Mouse (Mus musculus): ENCODE measurements around the gene Gng7. TPM values are rescaled to one million over a fixed set of nuclear protein-coding genes. Genes with fewer than 3 reads are reported as not detected.

The Gng7 gene
- total RNA-seq, 2 experiments from 2014 or later, result 0.57 to 0.64 TPM

DNA sequence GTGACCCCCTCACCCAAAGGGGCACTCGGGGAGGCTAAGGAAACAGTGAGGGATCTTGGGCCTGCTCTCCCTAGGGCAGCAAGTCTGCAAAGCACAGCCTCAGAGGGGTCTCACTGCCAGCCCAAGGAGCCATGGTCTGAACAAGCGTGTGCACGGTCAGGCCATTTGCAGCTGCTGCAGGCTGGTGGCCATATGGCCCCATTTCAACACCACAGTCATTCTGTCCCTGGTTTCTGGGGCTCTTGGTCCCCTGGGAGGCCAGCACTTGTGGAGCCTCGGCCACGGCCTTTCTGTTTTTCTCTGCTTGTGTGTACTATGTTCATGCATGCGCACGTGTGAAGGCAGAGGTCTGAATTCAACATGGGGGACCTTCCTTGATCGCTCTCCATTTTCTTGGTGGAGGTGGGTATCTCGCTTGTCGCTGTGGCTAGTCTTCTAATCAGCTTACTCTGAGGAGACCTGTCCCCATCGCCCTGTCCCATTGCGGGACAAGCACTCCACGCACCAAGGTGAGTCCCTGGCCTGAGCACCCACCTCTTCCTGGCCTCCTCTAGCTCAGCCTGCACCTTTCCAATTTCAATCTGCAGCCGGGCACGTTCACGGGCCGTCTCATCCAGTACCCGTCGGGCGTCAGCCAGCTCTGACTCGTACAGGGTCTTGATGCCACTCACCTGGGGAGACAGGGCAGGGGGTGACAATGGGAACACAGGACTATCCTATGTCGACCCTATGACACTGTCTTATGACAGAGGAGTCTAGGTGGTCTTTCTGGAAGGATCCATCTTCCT lies 105.2 kb downstream of the Gng7 start:
- intact Hi-C loops (cut with DNase I), result no loop called here
- DNase-seq, result no peak

GRCm38 (mm10) chr10:80904709-80905108 lies 110.0 kb downstream of the Gng7 start:
- intact Hi-C loops (cut with DNase I), result no loop called here
- DNase-seq, result no peak

- DNase-seq, result no peak
- intact Hi-C loops (cut with DNase I), result no loop called here
These were observed 110.6 kb downstream of the Gng7 start for GRCm38 (mm10) chr10:80904004-80904693.

DNA sequence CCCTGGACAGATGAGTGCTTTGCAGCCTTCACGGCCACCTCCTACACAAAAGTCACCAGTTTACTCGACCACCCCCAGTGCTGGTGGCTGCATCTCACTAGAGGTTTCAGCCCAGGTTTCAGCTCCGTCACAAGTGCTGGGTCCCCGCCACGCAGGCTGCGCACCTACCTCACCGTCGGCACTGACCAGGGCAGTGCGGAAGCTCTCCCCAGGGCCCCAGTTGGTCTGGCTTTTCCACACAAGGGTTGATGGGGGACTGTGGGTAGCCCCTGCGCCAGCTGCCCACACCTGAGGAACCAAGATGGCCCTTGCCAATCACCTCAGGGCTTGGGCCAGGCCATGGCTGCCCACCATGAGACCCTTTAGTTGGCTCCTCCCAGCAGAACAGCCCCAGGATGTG lies 111.5 kb downstream of the Gng7 start:
- intact Hi-C loops (cut with DNase I), result no loop called here
- no peak for DNase-seq

GRCm38 (mm10) chr10:80902273-80902940 lies 112.3 kb downstream of the Gng7 start:
- intact Hi-C loops (cut with DNase I), result no loop called here
- DNase-seq, result no peak

GRCm38 (mm10) chr10:80901409-80902272 lies 113.1 kb downstream of the Gng7 start:
- intact Hi-C loops (cut with DNase I), result no loop called here
- no peak for DNase-seq

- intact Hi-C loops (cut with DNase I), result no loop called here
- DNase-seq, result peak; percentile 94 to 96
These were observed 114.2 kb downstream of the Gng7 start, which contains the start of gene Timm13 for GRCm38 (mm10) chr10:80900318-80901247. Timm13 (minus strand) TSS chr10:80900969.

GRCm38 (mm10) chr10:80899591-80900317 lies 115.0 kb downstream of the Gng7 start:
- intact Hi-C loops (cut with DNase I), result no loop called here

DNA sequence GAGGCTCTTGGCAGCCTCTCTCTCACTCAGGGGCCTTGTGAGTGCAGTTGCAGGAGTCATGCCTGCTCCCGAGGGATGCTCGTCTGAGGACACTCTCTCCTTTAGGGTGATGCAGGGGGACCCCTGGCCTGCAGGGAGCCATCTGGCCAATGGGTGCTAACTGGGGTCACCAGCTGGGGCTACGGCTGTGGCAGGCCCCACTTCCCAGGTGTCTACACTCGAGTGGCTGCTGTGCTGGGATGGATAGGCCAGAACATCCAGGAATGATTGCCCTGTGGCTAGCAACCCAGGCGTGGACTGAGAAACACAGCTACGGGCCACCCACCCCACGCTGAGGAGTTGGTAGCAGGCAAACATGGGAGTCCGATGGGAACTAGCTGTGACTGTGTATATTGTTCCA lies 115.7 kb downstream of the Gng7 start:
- intact Hi-C loops (cut with DNase I), result no loop called here
- no peak for DNase-seq

More at GRCm38 (mm10) chr10:80899591-80900317, 115.0 kb downstream of the Gng7 start:
- DNase-seq, result no peak

Other genes starting within 250 kb of the Gng7 start
- gene Sf3a2, start 216.7 kb downstream of the Gng7 start, total RNA-seq (2021), result 10 to 100 TPM; 23.1 to 29.4 TPM
- 10 to 100 TPM; 21.6 to 22.5 TPM for gene Plekhj1, start 216.3 kb downstream of the Gng7 start, total RNA-seq (2021)
- gene Amh, start 209.7 kb downstream of the Gng7 start, total RNA-seq (2021), result under 1 TPM; 0.25 to 0.41 TPM
- 100 to 1,000 TPM; 387 to 405 TPM for gene Jsrp1, start 201.4 kb downstream of the Gng7 start, total RNA-seq (2021)
- gene Oaz1, start 188.3 kb downstream of the Gng7 start, total RNA-seq (2021), result 100 to 1,000 TPM; 611 to 682 TPM
- 10 to 100 TPM in 1 of 2 experiments, 1 to 10 TPM in 1; 8.4 to 10.3 TPM for gene Lingo3, start 170.9 kb downstream of the Gng7 start, total RNA-seq (2021)
- gene Lsm7, start 159.7 kb downstream of the Gng7 start, total RNA-seq (2021), result 10 to 100 TPM; 13.7 to 18.8 TPM
- 10 to 100 TPM; 13.6 to 17.6 TPM for gene Sppl2b, start 159.7 kb downstream of the Gng7 start, total RNA-seq (2021)
- not detected for gene Tmprss9, start 143.1 kb downstream of the Gng7 start, total RNA-seq (2021)
- gene Timm13, start 114.0 kb downstream of the Gng7 start, total RNA-seq (2021), result 100 to 1,000 TPM; 106 to 120 TPM
- 1 to 10 TPM; 2.6 to 3.1 TPM for gene Lmnb2, start 96.7 kb downstream of the Gng7 start, total RNA-seq (2021)
- 10 to 100 TPM; 26.7 to 31.7 TPM for gene Gadd45b, start 84.9 kb downstream of the Gng7 start, total RNA-seq (2021)
- under 1 TPM in 1 of 2 experiments, not detected in 1; 0.08 TPM for gene Diras1, start 10.7 kb upstream of the Gng7 start, total RNA-seq (2021)
- gene Slc39a3, start 22.5 kb upstream of the Gng7 start, total RNA-seq (2021), result 10 to 100 TPM; 11.7 to 12.0 TPM
- gene Sgta, start 45.2 kb upstream of the Gng7 start, total RNA-seq (2021), result 10 to 100 TPM; 86.2 to 89.5 TPM
- gene Thop1, start 55.1 kb upstream of the Gng7 start, total RNA-seq (2021), result 10 to 100 TPM; 20.3 to 24.9 TPM
- under 1 TPM in 1 of 2 experiments, not detected in 1; 0.23 TPM for gene Creb3l3, start 83.9 kb upstream of the Gng7 start, total RNA-seq (2021)
- 100 to 1,000 TPM; 160 to 174 TPM for gene Map2k2, start 91.0 kb upstream of the Gng7 start, total RNA-seq (2021)
- 10 to 100 TPM; 22.4 to 27.8 TPM for gene Zbtb7a, start 120.3 kb upstream of the Gng7 start, total RNA-seq (2021)
- gene Pias4, start 153.0 kb upstream of the Gng7 start, total RNA-seq (2021), result 10 to 100 TPM; 14.0 to 16.3 TPM
- gene Eef2, start 161.7 kb upstream of the Gng7 start, total RNA-seq (2021), result 100 to 1,000 TPM; 880 to 957 TPM
- 10 to 100 TPM; 21.1 to 23.9 TPM for gene Dapk3, start 168.1 kb upstream of the Gng7 start, total RNA-seq (2021)
- gene 4930442H23Rik, start 168.9 kb upstream of the Gng7 start, total RNA-seq (2021), result not detected
- gene Nmrk2, start 187.1 kb upstream of the Gng7 start, total RNA-seq (2021), result 10 to 100 TPM; 44.9 to 76.8 TPM
- not detected for gene Atcay, start 215.9 kb upstream of the Gng7 start, total RNA-seq (2021)
- gene Zfr2, start 218.2 kb upstream of the Gng7 start, total RNA-seq (2021), result 1 to 10 TPM; 1.9 TPM
- under 1 TPM in 1 of 2 experiments, not detected in 1; 0.22 TPM for gene Matk, start 238.0 kb upstream of the Gng7 start, total RNA-seq (2021)

Measured in gastrocnemius, postnatal 36 days (tissue).